Mouse (Mus musculus): Measurements from ENCODE around the gene Gys1.
A peak's percentile ranks its signal among the peaks of the same experiment; 100 is the strongest.

Gene Gys1

DNA sequence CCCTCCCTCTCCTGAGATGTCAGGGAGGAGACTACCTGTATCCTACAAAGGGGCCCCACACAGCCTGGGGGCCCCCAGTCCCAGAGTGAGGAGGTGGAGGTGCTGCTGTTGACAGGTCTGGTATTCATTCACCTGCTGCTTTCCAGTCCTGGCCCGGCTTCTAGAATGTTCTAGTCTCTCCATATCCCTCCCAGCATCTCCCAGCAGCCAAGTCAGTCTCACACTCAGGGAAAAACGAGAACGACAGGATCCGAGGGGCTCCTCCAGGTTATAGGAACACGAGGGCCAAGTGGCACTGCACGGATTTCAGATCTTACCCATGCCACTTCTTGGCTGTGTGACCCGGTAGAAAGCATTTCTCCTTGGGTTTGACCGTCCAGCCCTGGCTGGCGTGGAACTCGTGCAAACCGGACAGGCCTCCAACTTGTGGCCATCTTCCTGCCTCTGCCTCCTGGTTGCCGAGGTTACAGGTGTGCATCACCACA is 19.9 kb upstream of the Gys1 start:
- no peak for DNase-seq

DNA sequence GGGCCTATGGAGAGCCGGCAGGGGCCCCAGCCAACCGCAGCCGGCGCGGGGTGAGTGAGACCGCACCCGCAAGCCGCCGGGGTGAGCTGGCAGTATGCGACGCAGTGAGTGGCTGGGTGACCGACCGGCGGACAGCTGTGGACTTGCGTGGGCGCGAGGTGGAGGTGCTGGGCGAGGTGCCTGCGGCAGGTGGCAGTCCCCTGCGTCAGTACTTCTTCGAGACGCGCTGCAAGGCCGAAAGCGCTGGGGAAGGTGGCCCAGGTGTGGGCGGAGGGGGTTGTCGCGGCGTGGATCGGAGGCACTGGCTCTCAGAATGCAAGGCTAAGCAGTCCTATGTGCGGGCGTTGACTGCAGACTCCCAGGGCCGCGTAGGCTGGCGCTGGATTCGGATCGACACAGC is 19.0 kb upstream of the Gys1 start:
- DNase-seq: no peak

DNA sequence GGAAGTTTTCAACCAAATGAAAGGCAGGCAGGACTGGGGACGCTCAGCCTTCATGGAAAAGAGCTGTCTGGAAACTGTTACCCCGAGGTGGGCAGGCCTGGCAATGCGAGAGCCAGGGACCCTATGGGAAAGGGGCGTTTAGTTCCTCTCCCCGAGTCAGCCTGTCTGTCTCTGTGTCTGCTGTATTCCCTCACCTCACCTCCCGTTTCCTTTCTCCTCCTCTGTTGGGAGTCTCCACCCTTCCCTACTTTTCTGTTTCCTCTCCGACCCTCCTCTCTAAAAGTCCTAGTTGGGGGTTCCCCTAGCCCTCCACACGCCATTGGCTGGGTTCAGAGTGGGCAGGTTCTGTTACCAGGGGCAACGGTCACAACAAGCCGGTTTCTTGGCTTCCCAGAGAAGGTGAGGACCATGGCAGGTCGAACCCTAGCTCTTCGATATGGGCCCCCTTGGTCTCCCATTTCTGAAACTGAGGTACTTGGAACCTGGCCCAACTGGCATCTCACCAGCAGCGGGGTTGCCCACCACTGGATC is 16.6 kb upstream of the Gys1 start:
- no peak for DNase-seq

DNA sequence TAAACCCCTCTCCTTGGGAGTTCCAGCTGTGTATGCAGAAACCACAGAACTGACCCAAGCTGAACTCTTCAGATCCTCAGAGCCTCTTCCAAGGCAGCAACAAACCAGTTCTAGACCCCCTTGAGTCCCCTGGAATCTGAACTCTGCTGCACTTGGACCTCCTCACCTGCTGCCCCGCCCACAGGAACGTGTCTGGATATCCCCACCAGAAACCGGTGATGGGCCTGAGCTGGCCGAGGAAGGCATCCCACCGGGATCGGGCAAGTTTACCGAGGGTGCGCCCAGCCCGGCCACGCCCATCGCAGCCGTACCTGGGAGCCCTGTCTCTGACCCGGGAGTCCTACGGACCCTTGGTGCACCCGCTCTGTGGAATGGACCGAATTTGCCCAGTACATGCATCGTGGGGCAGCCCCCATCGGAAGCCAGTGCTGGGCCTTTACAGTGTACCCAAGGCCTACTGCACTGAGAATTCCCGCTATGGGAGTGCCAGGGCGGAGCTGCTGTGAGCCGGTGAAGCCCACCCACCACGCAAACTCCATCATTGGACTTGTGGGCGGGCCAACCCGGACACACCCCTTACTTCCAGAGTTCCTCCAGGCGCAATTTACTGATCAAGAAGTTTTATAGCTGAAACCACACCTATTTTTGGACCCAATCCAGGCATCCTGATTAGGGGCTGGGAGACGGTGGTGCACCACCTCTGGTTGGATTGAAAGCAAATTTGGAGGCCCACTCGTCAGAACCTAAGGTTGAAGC is 14.6 kb upstream of the Gys1 start:
- peak; percentile 48 for DNase-seq

DNA sequence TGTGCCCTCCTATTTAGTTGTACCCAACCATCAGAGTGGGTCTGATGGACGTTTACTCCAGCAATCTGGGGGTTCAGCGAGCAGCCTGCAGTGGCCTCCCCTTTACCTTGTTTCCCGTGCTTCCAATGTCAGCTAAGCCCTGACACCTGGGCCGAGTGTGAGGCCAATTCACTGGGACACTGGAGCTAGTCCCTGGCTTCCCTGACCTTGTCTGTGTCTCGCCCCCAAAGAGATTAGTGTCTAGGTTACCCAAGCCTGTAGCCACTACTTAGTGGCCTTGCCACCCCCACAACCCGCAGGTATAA is 14.1 kb upstream of the Gys1 start, which contains the start of gene Lhb:
Lhb (plus strand) TSS at position 206 of the 305 bp plus-strand sequence.
- no peak for DNase-seq

DNA sequence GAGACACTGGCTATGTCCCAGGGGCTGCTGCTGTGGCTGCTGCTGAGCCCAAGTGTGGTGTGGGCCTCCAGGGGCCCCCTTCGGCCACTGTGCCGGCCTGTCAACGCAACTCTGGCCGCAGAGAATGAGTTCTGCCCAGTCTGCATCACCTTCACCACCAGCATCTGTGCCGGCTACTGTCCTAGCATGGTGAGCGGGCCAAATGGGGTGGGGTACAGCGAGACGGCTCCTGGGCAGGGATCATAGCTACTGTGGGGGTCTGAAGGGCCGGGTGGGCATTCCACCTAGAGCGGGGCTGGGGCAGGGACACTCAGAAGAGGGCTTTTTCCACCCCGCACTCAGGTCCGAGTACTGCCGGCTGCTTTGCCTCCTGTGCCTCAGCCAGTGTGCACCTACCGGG is 13.4 kb upstream of the Gys1 start:
- no peak for DNase-seq

DNA sequence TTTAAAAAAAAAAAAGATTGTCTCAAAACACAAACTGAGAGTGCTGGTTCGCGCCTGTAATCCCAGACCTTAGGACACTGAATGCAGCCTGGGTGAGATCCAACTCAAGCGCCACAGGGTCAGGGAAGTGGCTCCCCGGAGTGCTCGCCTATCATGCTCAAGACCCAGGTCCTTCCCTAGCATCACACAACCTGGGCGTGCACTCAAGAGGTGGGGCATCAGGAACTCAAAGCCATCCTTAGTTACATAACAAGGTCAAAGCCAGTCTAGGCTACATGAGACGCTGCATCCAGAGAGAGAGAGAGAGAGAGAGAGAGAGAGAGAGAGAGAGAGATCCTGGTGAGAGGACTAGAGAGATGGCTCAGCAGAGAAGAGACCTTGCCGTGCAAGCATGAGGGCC is 8.1 kb upstream of the Gys1 start:
- no peak for DNase-seq

DNA sequence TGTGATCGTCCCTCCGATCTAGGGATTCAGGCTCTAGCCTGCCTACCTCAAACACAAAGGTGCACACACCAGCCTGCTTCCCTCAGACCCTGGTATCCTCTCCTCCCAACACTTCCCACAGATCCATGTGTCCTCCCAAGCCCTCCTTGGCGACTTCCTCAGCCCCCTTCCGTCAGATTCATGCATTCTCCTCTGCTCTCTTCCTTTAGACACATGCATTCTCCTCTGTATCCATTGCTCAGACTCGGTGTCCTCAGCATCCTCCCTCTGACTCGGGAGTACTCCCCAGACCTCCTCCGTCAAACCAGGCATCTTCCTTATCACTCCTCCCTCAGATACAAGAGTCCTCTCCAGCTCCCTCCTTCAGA is 825 bp upstream of the Gys1 start:
- DNase-seq: no peak

DNA sequence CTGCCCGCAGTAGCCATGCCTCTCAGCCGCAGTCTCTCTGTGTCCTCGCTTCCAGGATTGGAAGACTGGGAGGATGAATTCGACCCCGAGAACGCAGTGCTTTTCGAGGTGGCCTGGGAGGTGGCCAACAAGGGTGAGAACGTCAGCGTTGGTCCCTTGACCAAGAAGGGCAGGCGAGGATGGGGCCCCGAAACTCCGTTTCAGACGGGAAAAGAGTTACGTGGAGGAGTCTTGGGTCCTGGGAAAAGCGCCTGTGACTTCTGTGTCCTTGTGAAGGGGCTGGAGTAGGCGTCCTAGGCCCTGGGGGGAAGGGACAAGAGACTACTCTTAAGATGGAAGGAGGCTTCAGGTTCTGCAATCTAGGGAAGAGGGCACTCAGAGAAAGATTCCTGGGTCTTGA is 394 bp downstream of the Gys1 start:
- peak; percentile 49 for DNase-seq

DNA sequence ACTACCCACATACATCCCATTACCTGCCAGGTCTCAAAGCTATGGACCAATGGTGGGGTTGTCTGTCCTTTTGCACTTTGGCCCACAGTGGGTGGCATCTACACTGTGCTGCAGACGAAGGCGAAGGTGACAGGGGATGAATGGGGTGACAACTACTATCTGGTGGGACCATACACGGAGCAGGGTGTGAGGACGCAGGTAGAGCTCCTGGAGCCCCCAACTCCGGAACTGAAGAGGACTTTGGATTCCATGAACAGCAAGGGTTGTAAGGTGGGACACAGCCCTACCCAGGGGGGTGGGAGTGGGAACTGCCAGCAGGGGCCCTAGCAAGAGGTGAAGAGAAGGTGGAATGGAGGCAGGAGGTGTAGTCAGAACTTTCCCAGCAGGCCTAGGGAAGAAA is 1.8 kb downstream of the Gys1 start:
- no peak for DNase-seq

DNA sequence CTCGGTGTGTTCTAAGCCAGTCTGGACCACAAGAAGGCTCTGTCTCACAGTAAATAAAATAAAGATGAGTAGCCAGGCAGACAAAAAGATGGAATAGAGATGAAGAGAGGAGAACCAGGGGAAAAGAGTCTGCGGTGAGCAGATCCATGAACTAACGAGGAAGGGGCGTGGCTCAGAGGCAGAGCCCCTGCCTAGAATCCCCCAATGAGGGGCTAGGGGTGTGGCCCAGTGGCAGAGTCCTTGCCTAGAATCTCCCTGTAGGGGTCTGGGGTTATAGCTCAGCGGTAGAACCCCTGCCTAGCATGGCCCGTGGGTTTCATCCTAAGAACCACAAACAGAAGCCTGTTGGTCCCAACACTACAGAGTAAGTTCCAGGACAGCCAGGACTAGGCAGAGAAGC is 2.4 kb downstream of the Gys1 start:
- DNase-seq: no peak

DNA sequence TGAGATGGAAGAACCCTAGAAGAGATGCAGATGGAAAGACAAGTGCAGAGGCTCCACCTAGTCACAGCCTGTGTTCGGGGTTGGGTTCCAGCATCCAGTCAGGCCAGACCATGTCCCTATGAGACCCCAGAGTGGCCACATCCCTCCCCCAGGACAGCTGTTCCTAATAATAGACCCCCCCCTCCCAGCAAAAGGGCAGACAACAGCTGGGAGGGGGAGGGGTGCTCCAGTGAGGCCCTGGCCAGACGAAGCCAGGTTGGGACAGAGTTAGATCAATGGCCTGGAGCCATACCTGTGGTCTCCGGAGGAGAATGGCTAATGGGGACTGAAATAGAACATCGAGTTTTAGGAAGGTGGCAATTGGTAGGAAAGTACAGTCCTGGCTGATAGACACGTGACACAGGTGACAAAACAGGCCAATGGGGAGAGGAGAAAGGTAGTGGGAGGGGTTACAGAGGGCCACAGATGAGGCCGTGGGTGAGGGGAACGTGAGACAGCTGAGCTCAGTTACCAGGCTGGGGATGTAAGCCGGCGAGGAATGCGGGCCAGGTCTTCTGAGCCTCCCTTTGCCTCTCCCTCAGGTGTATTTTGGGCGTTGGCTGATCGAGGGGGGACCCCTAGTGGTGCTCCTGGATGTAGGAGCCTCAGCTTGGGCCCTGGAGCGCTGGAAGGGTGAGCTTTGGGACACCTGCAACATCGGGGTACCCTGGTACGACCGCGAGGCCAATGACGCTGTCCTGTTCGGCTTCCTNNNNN is 3.1 kb downstream of the Gys1 start, which contains the start of gene Ruvbl2:
Ruvbl2 (minus strand) TSS at position 576 of the 756 bp plus-strand sequence.
- peak; percentile 47 for DNase-seq

DNA sequence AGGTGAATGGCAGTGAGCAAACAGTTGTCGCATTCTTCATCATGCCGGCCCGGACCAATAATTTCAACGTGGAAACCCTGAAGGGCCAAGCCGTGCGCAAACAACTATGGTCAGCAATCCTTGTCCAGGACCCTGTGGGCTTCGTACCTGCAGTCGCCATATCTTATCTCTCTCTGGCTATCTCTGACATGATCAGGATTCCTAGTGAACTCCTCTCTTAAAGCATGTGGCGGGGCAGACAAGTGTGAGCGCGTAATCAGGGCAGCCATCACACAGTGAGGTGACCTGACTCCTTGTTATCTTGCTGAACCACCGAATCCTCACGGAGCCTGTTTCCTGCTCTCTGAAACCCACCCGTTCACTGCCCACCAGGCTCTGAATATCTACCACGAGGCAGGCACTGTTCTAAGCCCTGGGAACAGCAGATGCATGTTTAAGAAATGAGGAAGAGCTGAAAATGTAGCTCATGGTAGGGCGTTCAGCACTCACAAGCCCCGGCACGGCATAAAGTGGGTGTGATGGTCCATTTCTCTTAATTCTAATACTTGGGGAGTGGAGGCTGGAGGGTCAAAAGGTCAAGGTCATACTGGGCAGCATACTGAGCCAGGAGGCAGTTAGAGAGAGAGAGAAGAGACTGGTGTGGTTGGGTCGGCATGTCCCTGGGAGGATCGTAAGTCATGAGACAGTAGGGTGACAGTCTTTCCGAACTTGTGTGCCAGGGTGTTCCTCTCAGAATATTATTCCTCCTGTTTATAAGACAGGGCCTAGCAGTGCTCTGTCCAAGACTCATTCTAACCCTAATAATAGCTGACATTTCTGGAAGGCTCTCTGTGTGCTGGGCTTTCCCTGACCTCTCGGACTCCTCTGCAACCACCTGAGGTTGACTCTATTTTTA is 9.1 kb downstream of the Gys1 start:
- no peak for DNase-seq

DNA sequence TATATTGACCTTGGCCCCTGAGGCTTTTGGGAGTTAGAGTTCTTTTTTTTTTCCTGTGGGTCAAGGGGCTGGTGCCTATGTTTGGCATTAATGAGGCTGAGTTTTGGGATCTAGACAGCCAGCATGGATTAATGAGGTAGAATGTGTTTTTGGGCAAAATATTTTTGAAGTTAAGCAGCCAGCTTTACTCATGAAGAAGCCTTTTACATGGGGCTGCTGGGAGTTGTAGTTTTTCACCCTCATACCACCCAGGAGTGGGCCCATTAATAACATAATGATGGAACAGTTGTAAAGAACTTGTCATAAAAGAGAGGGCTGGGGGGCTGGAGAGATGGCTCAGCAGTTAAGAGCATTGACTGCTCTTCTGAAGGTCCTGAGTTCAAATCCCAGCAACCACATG is 11.9 kb downstream of the Gys1 start:
- DNase-seq: no peak

DNA sequence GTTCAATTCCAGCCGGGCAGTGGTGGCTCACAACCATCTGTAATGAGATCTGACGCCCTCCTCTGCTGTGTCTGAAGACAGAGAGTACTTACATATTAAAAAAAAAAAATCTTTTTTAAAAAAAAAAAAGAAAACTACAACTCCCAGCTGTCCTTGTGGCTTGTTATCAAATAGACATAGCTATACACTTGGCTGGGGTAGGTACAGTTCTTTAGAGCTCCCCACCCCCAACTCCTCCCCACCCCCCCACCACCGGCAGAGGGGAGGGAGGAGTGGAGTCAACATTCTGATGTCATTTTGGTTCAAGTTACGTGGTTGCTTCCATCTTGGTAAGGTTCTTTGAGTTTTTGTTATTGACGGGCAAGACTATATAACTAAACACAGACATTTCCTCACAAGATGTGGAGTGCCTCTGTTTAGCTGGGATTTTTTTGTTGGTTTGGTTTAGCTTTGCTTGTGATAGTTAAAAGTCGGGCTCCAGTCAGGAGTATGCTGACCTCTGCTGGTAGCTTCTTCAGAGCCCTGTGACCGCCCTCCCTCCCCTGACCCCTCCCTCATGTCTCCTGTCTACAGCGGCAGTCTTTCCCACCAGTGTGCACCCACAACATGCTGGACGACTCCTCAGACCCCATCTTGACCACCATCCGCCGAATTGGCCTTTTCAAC is 12.8 kb downstream of the Gys1 start:
- DNase-seq: peak; percentile 75

DNA sequence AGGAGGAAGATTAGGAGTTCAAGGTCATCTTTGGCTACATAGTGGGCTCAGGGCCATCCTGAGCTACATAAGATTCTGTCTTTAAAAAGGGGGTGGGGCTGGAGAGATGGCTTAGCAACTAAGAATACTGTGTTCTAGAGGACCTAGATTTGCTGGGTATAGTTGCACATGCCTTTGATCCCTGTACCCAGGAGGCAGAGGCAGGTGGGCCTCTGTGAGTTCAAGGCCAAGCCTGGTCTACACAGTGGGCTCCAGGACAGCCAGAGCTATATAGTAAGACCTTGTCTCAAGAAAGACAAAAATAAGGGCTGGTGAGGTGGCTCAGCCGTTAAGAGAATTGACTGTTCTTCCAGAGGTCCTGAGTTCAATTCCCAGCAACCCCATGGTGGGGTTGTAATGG is 15.3 kb downstream of the Gys1 start:
- no peak for DNase-seq

DNA sequence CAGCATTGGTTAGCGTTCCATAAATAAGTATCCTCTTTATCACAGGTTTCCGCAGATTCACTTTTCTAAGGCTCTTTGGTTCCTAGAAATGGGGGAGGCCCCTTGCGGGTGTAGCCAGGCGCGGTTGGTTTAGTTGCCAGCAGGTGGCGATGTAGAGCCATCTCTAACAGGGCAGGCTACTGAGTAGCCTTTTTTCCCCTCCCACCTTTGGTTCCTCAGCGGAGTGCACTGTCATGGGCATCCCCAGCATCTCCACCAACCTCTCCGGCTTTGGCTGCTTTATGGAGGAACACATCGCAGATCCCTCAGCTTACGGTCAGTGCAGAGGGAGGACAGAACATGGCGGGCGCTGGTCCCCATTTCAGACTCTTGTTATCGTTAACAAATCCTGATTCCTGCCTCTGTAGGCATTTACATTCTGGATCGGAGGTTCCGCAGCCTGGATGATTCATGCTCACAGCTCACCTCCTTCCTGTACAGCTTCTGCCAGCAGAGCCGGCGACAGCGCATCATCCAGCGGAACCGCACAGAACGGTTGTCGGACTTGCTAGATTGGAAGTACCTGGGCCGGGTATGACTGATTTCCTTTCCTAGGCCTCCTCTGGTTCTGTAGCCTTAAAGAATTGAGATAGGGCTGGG is 16.8 kb downstream of the Gys1 start:
- DNase-seq: peak; percentile 91

DNA sequence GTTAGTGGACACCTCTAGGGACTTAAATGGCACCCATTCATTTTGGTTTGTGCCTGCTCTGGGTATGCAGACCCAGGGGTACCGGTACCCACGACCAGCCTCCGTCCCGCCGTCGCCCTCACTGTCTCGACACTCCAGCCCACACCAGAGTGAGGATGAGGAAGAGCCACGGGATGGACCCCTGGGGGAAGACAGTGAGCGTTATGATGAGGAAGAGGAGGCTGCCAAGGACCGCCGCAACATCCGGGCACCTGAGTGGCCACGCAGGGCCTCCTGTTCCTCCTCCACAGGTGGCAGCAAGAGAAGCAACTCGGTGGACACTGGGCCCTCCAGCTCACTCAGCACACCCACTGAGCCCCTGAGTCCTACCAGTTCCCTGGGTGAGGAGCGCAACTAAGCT is 20.3 kb downstream of the Gys1 start:
- no peak for DNase-seq

DNA sequence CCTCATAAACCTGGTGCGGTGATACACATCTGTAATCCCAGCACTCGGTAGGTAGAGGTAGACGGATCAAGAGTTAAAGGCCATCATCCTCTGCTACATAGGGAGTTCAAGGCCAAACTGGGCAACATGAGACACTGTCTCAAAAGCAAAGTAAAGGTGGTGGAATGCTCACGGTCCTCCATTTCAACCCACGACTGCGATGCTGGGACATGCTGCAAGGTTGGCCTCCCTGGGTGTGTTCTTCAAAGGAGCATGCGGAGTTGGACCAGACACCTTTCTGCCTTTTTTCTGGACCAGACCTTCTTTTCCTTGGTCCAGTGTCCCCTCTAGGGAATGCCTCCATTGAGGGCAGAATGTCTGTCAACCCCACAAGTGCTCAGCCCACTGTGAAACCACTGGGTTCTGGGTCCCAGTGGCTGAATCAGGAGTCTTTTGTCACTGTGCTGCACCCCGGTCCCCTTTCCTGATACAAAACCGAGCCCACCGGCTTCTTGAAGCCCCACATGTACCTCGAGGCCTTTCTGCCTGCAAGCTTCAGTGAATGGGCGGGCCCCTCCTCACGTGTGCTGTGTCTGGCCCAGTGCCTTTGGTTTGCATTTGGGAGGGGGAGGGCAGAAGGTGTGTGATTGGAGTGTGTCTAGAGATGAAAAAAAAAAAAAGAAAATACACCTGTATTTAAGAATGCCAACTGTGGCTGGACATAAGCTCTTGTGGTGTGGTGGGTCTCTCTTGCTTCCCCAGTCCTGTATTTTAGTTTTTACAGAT is 21.5 kb downstream of the Gys1 start:
- DNase-seq: no peak

DNA sequence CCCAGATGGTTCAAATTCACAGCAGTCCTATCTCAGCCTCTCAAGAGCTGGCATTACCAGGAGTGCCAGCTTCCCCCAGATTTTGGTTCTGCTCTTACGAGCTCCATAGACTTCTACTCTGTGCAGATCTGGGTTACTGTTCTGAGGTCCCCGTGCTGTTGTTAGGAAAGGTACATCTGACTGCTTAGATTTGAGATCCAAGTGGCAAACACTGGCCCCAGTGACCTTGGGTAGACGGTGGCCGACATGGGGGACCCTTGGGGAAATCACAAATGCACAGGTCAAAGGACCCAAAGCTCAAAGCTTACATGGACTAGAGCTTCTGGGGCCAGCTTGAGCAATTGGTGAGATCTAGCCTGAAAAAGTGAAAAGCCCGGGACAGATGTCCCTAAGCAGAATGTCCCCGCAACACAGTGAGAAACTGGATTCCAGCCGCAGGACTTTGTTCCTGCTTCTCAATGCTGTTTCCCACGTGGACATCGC is 22.1 kb downstream of the Gys1 start:
- DNase-seq: no peak
